Mouse (Mus musculus): ENCODE data around the gene Skap2. TPM values are rescaled to one million over a fixed set of nuclear protein-coding genes. Genes with fewer than 3 reads are reported as not detected.

Gene Skap2
- polyA plus RNA-seq, 1 experiment from 2014 or later = 15.3 TPM

- whole genome bisulfite sequencing = 90% methylated on average over 7 of the region's 7 CpGs
- H3K4me3 ChIP-seq (ENCODE audit: low read depth, low read length) = no peak overlapping the region
- H3K27ac ChIP-seq (replicated peaks; ENCODE audit: low read depth, low read length) = no peak overlapping the region
- DNase-seq (ENCODE audit: low spot score) = no peak
- H3K9me3 ChIP-seq (ENCODE audit: control insufficient read depth, low read length) = no peaks in the 10 kb centered on the region
- no peaks in the 10 kb centered on the region for H3K36me3 ChIP-seq (ENCODE audit: control insufficient read depth, insufficient read depth, low read length)
- no peak for ATAC-seq (ENCODE audit: insufficient number of reproducible peaks, low FRiP score, low TSS enrichment, low read depth)
- H3K27me3 ChIP-seq (ENCODE audit: control insufficient read depth, insufficient read depth, low read length) = no peaks in the 10 kb centered on the region
- no peaks in the 10 kb centered on the region for H3K4me1 ChIP-seq (ENCODE audit: control insufficient read depth, insufficient read depth, low read length)
- no peak overlapping the region for H3K9ac ChIP-seq (ENCODE audit: low read length)
- no peak overlapping the region for H3K4me2 ChIP-seq (ENCODE audit: low read depth, severe bottlenecking)
Measured at GRCm38 (mm10) chr6:52028131-52028530, 15.8 kb upstream of the Skap2 start.

GRCm38 (mm10) chr6:52027181-52027580, 14.8 kb upstream of the Skap2 start:
- 87% methylated on average over 4 of the region's 4 CpGs for WGBS
- Histone ChIP-seq H3K27ac (replicated peaks; ENCODE audit: low read depth, low read length) (no peak overlapping the region), H3K27me3 (ENCODE audit: control insufficient read depth, insufficient read depth, low read length) (no peaks in the 10 kb centered on the region), H3K4me1 (ENCODE audit: control insufficient read depth, insufficient read depth, low read length) (no peaks in the 10 kb centered on the region), H3K4me2 (ENCODE audit: low read depth, severe bottlenecking) (no peak overlapping the region), H3K4me3 (ENCODE audit: low read depth, low read length) (no peak overlapping the region), H3K36me3 (ENCODE audit: control insufficient read depth, insufficient read depth, low read length) (no peaks in the 10 kb centered on the region), H3K9ac (ENCODE audit: low read length) (no peak overlapping the region), H3K9me3 (ENCODE audit: control insufficient read depth, low read length) (no peaks in the 10 kb centered on the region)
- ATAC-seq (ENCODE audit: insufficient number of reproducible peaks, low FRiP score, low TSS enrichment, low read depth) (no peak), DNase-seq (ENCODE audit: low spot score) (no peak)

- H3K4me3 ChIP-seq (ENCODE audit: low read depth, low read length) = no peak overlapping the region
- H3K27ac ChIP-seq (replicated peaks; ENCODE audit: low read depth, low read length) = no peak overlapping the region
- H3K4me2 ChIP-seq (ENCODE audit: low read depth, severe bottlenecking) = no peak overlapping the region
- ATAC-seq (ENCODE audit: insufficient number of reproducible peaks, low FRiP score, low TSS enrichment, low read depth) = no peak
- no peaks in the 10 kb centered on the region for H3K9me3 ChIP-seq (ENCODE audit: control insufficient read depth, low read length)
- no peak for DNase-seq (ENCODE audit: low spot score)
- H3K4me1 ChIP-seq (ENCODE audit: control insufficient read depth, insufficient read depth, low read length) = no peaks in the 10 kb centered on the region
- H3K36me3 ChIP-seq (ENCODE audit: control insufficient read depth, insufficient read depth, low read length) = no peaks in the 10 kb centered on the region
- 86% methylated on average over 11 of the region's 11 CpGs for WGBS
- H3K9ac ChIP-seq (ENCODE audit: low read length) = no peak overlapping the region
- H3K27me3 ChIP-seq (ENCODE audit: control insufficient read depth, insufficient read depth, low read length) = no peaks in the 10 kb centered on the region
Measured at GRCm38 (mm10) chr6:52026281-52026680, 13.9 kb upstream of the Skap2 start.

- Histone ChIP-seq H3K4me1 (ENCODE audit: control insufficient read depth, insufficient read depth, low read length) (no peaks in the 10 kb centered on the region), H3K4me2 (ENCODE audit: low read depth, severe bottlenecking) (no peak overlapping the region), H3K36me3 (ENCODE audit: control insufficient read depth, insufficient read depth, low read length) (no peaks in the 10 kb centered on the region), H3K9ac (ENCODE audit: low read length) (no peak overlapping the region), H3K9me3 (ENCODE audit: control insufficient read depth, low read length) (no peaks in the 10 kb centered on the region), H3K27ac (replicated peaks; ENCODE audit: low read depth, low read length) (no peak overlapping the region), H3K4me3 (ENCODE audit: low read depth, low read length) (no peak overlapping the region), H3K27me3 (ENCODE audit: control insufficient read depth, insufficient read depth, low read length) (no peaks in the 10 kb centered on the region)
- 47% methylated on average over 5 of the region's 5 CpGs for WGBS
- ATAC-seq (ENCODE audit: insufficient number of reproducible peaks, low FRiP score, low TSS enrichment, low read depth) = no peak
- no peak for DNase-seq (ENCODE audit: low spot score)
Measured at GRCm38 (mm10) chr6:52024730-52025129, 12.4 kb upstream of the Skap2 start.

- H3K4me3 ChIP-seq (ENCODE audit: low read depth, low read length) = no peak overlapping the region
- no peaks in the 10 kb centered on the region for H3K9me3 ChIP-seq (ENCODE audit: control insufficient read depth, low read length)
- no peak overlapping the region for H3K4me2 ChIP-seq (ENCODE audit: low read depth, severe bottlenecking)
- H3K4me1 ChIP-seq (ENCODE audit: control insufficient read depth, insufficient read depth, low read length) = no peaks in the 10 kb centered on the region
- 48% methylated on average over 4 of the region's 5 CpGs for whole genome bisulfite sequencing
- DNase-seq (ENCODE audit: low spot score) (no peak), ATAC-seq (ENCODE audit: insufficient number of reproducible peaks, low FRiP score, low TSS enrichment, low read depth) (no peak)
- no peaks in the 10 kb centered on the region for H3K36me3 ChIP-seq (ENCODE audit: control insufficient read depth, insufficient read depth, low read length)
- H3K27me3 ChIP-seq (ENCODE audit: control insufficient read depth, insufficient read depth, low read length) = no peaks in the 10 kb centered on the region
- H3K9ac ChIP-seq (ENCODE audit: low read length) = no peak overlapping the region
- H3K27ac ChIP-seq (replicated peaks; ENCODE audit: low read depth, low read length) = no peak overlapping the region
Measured at GRCm38 (mm10) chr6:52022363-52022762, 10.0 kb upstream of the Skap2 start.

GRCm38 (mm10) chr6:52020276-52020675, 7.9 kb upstream of the Skap2 start:
- no peaks in the 10 kb centered on the region for H3K27me3 ChIP-seq (ENCODE audit: control insufficient read depth, insufficient read depth, low read length)
- 84% methylated on average over 5 of the region's 5 CpGs for WGBS
- no peak overlapping the region for H3K4me2 ChIP-seq (ENCODE audit: low read depth, severe bottlenecking)
- H3K9me3 ChIP-seq (ENCODE audit: control insufficient read depth, low read length) = no peaks in the 10 kb centered on the region
- H3K4me3 ChIP-seq (ENCODE audit: low read depth, low read length) = no peak overlapping the region
- H3K36me3 ChIP-seq (ENCODE audit: control insufficient read depth, insufficient read depth, low read length) = no peaks in the 10 kb centered on the region
- no peak for ATAC-seq (ENCODE audit: insufficient number of reproducible peaks, low FRiP score, low TSS enrichment, low read depth)
- no peak overlapping the region for H3K27ac ChIP-seq (replicated peaks; ENCODE audit: low read depth, low read length)
- H3K9ac ChIP-seq (ENCODE audit: low read length) = no peak overlapping the region
- DNase-seq (ENCODE audit: low spot score) = no peak
- H3K4me1 ChIP-seq (ENCODE audit: control insufficient read depth, insufficient read depth, low read length) = no peaks in the 10 kb centered on the region

GRCm38 (mm10) chr6:52013245-52013945, 1.0 kb upstream of the Skap2 start:
- H3K4me2 ChIP-seq (ENCODE audit: low read depth, severe bottlenecking) = peak overlapping the region; percentile 36
- no peak overlapping the region for H3K9ac ChIP-seq (ENCODE audit: low read length)
- no peak overlapping the region for H3K27ac ChIP-seq (replicated peaks; ENCODE audit: low read depth, low read length)
- H3K9me3 ChIP-seq (ENCODE audit: control insufficient read depth, low read length) = no peaks in the 10 kb centered on the region
- no peaks in the 10 kb centered on the region; the same call in 1 of the 2 replicates for H3K27me3 ChIP-seq (ENCODE audit: control insufficient read depth, insufficient read depth, low read length)
- ATAC-seq (ENCODE audit: insufficient number of reproducible peaks, low FRiP score, low TSS enrichment, low read depth) = no peak
- H3K36me3 ChIP-seq (ENCODE audit: control insufficient read depth, insufficient read depth, low read length) = no peaks in the 10 kb centered on the region
- H3K4me3 ChIP-seq (ENCODE audit: low read depth, low read length) = peak overlapping the region; percentile 47
- DNase-seq (ENCODE audit: low spot score) = no peak
- 21% methylated on average over 3 of the region's 3 CpGs for WGBS
- H3K4me1 ChIP-seq (ENCODE audit: control insufficient read depth, insufficient read depth, low read length) = no peaks in the 10 kb centered on the region

- Histone ChIP-seq H3K4me2 (ENCODE audit: low read depth, severe bottlenecking) (peak overlapping the region; percentile 69), H3K4me3 (ENCODE audit: low read depth, low read length) (peak overlapping the region; percentile 47), H3K9me3 (ENCODE audit: control insufficient read depth, low read length) (no peaks in the 10 kb centered on the region), H3K9ac (ENCODE audit: low read length) (no peak overlapping the region), H3K4me1 (ENCODE audit: control insufficient read depth, insufficient read depth, low read length) (peaks cover 8% of the 10 kb centered on the region), H3K27me3 (ENCODE audit: control insufficient read depth, insufficient read depth, low read length) (peaks cover 4% of the 10 kb centered on the region; the same call in 1 of the 2 replicates), H3K36me3 (ENCODE audit: control insufficient read depth, insufficient read depth, low read length) (no peaks in the 10 kb centered on the region), H3K27ac (replicated peaks; ENCODE audit: low read depth, low read length) (no peak overlapping the region)
- ATAC-seq (ENCODE audit: insufficient number of reproducible peaks, low FRiP score, low TSS enrichment, low read depth) (peak; percentile 83), DNase-seq (ENCODE audit: low spot score) (no peak)
- WGBS = 8% methylated on average over 26 of the region's 26 CpGs
Measured at GRCm38 (mm10) chr6:52011559-52012408, 565 bp downstream of the Skap2 start.
